Mouse (Mus musculus): ENCODE data around the gene Tcte1. TPM values are rescaled to one million over a fixed set of nuclear protein-coding genes. Genes with fewer than 3 reads are reported as not detected.

The Tcte1 gene
- polyA plus RNA-seq, 1 experiment from 2014 or later, result 0.20 TPM

DNA sequence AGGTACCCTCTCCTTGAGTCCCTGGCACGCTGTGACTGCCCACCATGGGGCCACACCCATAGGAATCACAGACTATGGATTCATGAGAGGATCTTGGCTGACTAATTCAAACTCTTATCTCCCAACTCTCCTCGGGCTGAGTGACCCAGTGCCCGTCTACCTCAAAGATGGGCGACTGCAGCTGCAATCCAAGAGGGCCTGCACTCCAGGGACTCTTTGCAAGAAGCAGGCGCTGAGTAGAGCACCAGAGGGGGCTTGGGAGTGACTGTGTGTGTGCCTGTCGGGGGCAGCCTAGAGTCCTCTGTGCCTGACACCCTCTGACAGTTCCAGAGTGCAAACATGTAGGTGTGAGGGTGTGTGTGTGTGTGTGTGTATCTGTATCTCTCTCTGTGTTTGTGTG lies 18.9 kb downstream of the Tcte1 start:
- peaks cover 16% of the 10 kb centered on the region; the same call in 1 of the 2 replicates for H3K4me1 ChIP-seq (ENCODE audit: control insufficient read depth, insufficient read depth, low read length)
- no peaks in the 10 kb centered on the region for H3K36me3 ChIP-seq (ENCODE audit: control insufficient read depth, insufficient read depth, low read length)
- ATAC-seq, result no peak
- H3K9ac ChIP-seq (ENCODE audit: low read depth, low read length), result no peak overlapping the region
- H3K27me3 ChIP-seq (replicated peaks; ENCODE audit: control insufficient read depth, insufficient read depth, low read length), result peaks cover 72% of the 10 kb centered on the region
- WGBS, result 24% methylated on average over 6 of the region's 6 CpGs
- H3K9me3 ChIP-seq (ENCODE audit: control insufficient read depth, low read length), result no peaks in the 10 kb centered on the region
- no peak overlapping the region for H3K4me3 ChIP-seq (ENCODE audit: low read length)
- H3K4me2 ChIP-seq (ENCODE audit: low read depth, low read length), result no peak overlapping the region
- H3K27ac ChIP-seq (ENCODE audit: low read length), result no peak overlapping the region

DNA sequence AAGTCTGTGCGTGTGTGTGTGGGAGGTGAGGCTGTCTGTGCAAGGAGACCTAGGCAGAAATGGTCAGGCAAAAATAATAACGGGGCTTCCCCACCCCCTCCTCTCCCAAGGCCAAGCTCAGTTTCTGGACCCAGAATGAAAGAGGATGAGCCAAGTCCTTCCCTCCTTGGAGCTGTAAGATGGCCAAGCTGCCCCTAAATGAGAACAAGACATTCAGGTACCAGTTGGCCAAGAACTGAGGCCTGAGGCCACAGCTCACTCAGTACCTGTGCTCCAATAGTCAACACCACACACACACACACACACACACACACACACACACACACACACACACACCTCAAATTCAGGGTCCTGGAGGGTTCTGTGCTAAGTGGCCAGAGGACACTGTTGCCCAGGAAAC lies 19.5 kb downstream of the Tcte1 start:
- H3K4me3 ChIP-seq (ENCODE audit: low read length), result no peak overlapping the region
- H3K9ac ChIP-seq (ENCODE audit: low read depth, low read length), result no peak overlapping the region
- no peak for ATAC-seq
- peaks cover 75% of the 10 kb centered on the region for H3K27me3 ChIP-seq (replicated peaks; ENCODE audit: control insufficient read depth, insufficient read depth, low read length)
- no peak overlapping the region for H3K4me2 ChIP-seq (ENCODE audit: low read depth, low read length)
- no peaks in the 10 kb centered on the region for H3K36me3 ChIP-seq (ENCODE audit: control insufficient read depth, insufficient read depth, low read length)
- no peak overlapping the region for H3K27ac ChIP-seq (ENCODE audit: low read length)
- no peaks in the 10 kb centered on the region for H3K9me3 ChIP-seq (ENCODE audit: control insufficient read depth, low read length)
- 73% methylated on average over 2 of the region's 2 CpGs for WGBS
- H3K4me1 ChIP-seq (ENCODE audit: control insufficient read depth, insufficient read depth, low read length), result peaks cover 16% of the 10 kb centered on the region; the same call in 1 of the 2 replicates

DNA sequence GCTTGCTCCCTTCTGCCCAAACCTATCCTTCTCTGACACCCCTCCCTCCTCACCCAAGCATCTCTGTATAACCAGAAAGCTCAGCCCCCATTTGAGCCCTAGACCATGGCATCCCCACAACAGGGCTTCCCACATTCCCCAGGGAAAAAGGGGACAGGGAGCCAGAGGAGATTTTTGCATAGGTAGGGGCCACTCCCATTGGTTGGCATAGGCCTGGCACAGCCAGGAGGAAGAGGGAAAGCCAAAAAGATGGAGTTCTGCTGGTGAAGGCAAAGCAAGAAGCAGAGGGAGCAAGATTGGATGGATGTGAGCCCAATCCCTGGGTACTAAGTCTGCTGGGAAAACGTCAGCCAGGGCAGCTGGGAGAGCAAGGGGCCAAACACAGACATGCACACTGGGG lies 19.9 kb downstream of the Tcte1 start:
- H3K9me3 ChIP-seq (ENCODE audit: control insufficient read depth, low read length), result no peaks in the 10 kb centered on the region
- H3K4me3 ChIP-seq (ENCODE audit: low read length), result no peak overlapping the region
- peaks cover 79% of the 10 kb centered on the region for H3K27me3 ChIP-seq (replicated peaks; ENCODE audit: control insufficient read depth, insufficient read depth, low read length)
- no peaks in the 10 kb centered on the region for H3K36me3 ChIP-seq (ENCODE audit: control insufficient read depth, insufficient read depth, low read length)
- H3K4me2 ChIP-seq (ENCODE audit: low read depth, low read length), result no peak overlapping the region
- no peak overlapping the region for H3K27ac ChIP-seq (ENCODE audit: low read length)
- 60% methylated on average over 1 of the region's 1 CpGs for WGBS
- H3K4me1 ChIP-seq (ENCODE audit: control insufficient read depth, insufficient read depth, low read length), result peaks cover 16% of the 10 kb centered on the region; the same call in 1 of the 2 replicates
- no peak for ATAC-seq
- no peak overlapping the region for H3K9ac ChIP-seq (ENCODE audit: low read depth, low read length)

DNA sequence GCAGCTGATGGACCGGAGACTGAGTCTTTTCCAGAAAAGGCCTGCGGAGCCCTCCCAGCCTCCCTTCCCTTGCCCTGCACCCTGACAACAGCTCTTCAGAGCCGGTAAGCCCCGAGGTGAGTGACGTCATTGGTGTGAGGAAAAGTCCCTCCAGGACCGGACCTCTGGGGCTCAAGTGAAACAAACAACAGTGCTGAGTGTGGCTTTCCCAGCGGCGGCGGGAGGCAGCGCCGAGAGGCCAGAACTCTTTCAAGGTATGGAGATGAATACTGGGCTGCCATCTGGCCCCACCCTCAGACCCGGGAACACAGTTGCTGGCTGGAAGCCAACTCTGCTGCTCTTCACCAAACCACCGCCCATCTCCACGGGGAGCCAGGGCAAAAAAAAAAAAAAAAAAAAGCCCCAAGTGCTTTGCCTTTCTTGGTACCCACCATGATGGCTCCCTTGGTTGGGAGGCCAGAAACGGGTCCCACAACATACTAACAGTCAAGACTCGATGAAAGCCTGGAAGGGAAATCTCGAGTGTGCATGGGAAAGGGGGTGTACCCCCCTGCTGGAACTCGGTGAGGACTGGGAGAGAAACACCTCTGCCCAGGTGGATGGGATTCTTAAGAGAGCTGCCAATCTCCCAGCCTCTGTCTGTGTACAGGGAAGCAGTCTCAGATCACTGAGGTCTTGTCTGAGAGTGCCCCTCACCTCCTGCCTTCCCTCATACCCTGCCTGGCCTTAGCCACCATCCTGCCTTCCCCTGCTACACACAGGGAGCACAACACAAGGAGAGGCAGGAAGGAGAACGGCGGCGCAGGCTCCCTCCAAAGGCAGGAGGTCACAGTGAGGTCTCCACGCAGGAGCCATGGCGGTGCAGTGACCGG lies 21.0 kb downstream of the Tcte1 start:
- no peaks in the 10 kb centered on the region for H3K36me3 ChIP-seq (ENCODE audit: control insufficient read depth, insufficient read depth, low read length)
- H3K27ac ChIP-seq (ENCODE audit: low read length), result no peak overlapping the region
- peaks cover 80% of the 10 kb centered on the region for H3K27me3 ChIP-seq (replicated peaks; ENCODE audit: control insufficient read depth, insufficient read depth, low read length)
- no peak overlapping the region for H3K4me2 ChIP-seq (ENCODE audit: low read depth, low read length)
- peak overlapping the region; percentile 29; the same call in 1 of the 2 replicates for H3K4me3 ChIP-seq (ENCODE audit: low read length)
- H3K9ac ChIP-seq (ENCODE audit: low read depth, low read length), result no peak overlapping the region
- 19% methylated on average over 24 of the region's 24 CpGs for WGBS
- no peaks in the 10 kb centered on the region for H3K9me3 ChIP-seq (ENCODE audit: control insufficient read depth, low read length)
- H3K4me1 ChIP-seq (ENCODE audit: control insufficient read depth, insufficient read depth, low read length), result peaks cover 20% of the 10 kb centered on the region
- no peak; the same call in none of the 2 replicates for ATAC-seq

DNA sequence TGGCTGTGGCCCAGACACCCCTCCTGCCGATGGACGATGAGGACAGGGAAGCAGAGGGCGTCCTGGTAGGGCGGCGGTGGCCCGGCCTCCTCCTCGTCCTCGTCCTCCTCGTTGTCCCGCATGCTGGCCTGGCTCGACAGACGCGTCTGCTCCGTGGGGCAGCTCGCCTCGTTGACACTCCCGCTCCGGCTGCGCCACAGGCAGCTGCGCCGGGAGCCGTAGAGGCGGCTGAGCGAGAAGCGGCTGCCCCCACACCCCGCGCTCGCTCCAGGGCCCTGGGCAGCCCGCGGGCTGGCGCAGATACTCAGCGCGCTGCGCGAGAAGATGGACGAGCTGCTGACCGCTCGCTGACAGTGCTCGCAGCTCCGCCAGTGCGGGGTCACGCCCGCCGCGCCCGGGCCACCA lies 21.6 kb downstream of the Tcte1 start:
- Histone ChIP-seq H3K4me2 (ENCODE audit: low read depth, low read length) (peak overlapping the region; percentile 46), H3K27me3 (replicated peaks; ENCODE audit: control insufficient read depth, insufficient read depth, low read length) (peaks cover 77% of the 10 kb centered on the region), H3K4me1 (ENCODE audit: control insufficient read depth, insufficient read depth, low read length) (peaks cover 20% of the 10 kb centered on the region), H3K4me3 (ENCODE audit: low read length) (peak overlapping the region; percentile 29), H3K36me3 (ENCODE audit: control insufficient read depth, insufficient read depth, low read length) (no peaks in the 10 kb centered on the region), H3K9me3 (ENCODE audit: control insufficient read depth, low read length) (no peaks in the 10 kb centered on the region), H3K9ac (ENCODE audit: low read depth, low read length) (no peak overlapping the region), H3K27ac (ENCODE audit: low read length) (no peak overlapping the region)
- WGBS, result 20% methylated on average over 46 of the region's 46 CpGs
- no peak; the same call in 1 of the 2 replicates for ATAC-seq

DNA sequence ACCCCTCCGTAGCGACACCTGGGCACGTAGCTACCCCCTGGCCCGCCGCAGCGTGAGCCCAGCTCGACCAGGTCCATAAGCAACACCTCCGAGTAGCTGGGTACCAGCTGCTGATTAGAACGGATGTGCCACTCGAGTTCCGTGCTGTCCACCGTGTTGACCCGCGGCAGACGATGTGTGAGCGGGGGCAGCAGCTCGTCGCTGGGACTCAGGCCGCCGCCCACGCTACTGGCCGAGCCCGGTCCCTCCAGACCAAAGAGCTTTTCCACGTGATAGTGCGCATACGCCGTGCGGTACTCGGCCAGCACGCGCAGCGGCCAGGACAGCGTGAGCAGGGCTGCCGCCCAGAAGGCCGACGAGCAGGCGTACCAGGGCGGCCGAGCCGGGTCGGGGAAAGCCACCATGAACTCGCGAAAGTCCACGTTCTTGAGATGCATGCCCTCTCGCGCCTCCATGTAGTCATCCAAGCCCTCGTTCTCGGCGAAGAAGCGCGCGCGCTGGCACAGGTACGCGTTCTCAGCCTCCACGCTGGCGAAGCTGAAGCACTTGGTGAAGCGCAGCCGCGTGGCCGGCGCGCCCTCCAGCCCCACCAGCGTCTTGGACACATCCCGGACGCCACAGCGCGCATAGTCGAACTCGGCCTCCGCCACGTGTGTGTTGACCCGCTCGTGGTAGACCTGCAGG lies 22.2 kb downstream of the Tcte1 start:
- Histone ChIP-seq H3K9ac (ENCODE audit: low read depth, low read length) (no peak overlapping the region), H3K36me3 (ENCODE audit: control insufficient read depth, insufficient read depth, low read length) (no peaks in the 10 kb centered on the region), H3K9me3 (ENCODE audit: control insufficient read depth, low read length) (no peaks in the 10 kb centered on the region), H3K27ac (ENCODE audit: low read length) (no peak overlapping the region), H3K27me3 (replicated peaks; ENCODE audit: control insufficient read depth, insufficient read depth, low read length) (peaks cover 75% of the 10 kb centered on the region), H3K4me2 (ENCODE audit: low read depth, low read length) (peak overlapping the region; percentile 46), H3K4me3 (ENCODE audit: low read length) (peak overlapping the region; percentile 29), H3K4me1 (ENCODE audit: control insufficient read depth, insufficient read depth, low read length) (peaks cover 20% of the 10 kb centered on the region)
- WGBS, result 17% methylated on average over 74 of the region's 74 CpGs
- no peak for ATAC-seq

DNA sequence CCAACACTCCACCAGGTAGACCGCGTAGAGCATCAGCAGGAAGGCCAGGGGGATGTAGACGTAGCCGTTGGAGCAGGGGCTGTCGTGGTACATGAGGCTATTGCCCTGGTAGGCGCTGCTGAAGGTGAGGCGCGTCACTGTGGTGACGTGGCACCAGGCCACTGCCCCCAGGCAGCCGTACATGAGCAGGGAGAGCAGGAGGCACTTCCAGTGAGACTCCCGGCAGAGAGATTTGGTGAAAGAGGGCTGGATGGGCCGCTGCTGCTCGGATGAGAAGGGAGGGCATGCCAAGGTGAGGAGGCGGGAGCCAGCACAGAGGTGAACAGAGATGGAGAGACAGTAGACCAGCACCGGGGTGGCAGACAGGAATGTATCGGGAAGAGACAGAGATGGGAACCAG lies 23.7 kb downstream of the Tcte1 start:
- no peak overlapping the region for H3K9ac ChIP-seq (ENCODE audit: low read depth, low read length)
- H3K4me3 ChIP-seq (ENCODE audit: low read length), result no peak overlapping the region
- peaks cover 20% of the 10 kb centered on the region for H3K4me1 ChIP-seq (ENCODE audit: control insufficient read depth, insufficient read depth, low read length)
- WGBS, result 77% methylated on average over 16 of the region's 16 CpGs
- no peak overlapping the region for H3K27ac ChIP-seq (ENCODE audit: low read length)
- H3K27me3 ChIP-seq (replicated peaks; ENCODE audit: control insufficient read depth, insufficient read depth, low read length), result peaks cover 65% of the 10 kb centered on the region
- no peak overlapping the region for H3K4me2 ChIP-seq (ENCODE audit: low read depth, low read length)
- H3K9me3 ChIP-seq (ENCODE audit: control insufficient read depth, low read length), result no peaks in the 10 kb centered on the region
- no peaks in the 10 kb centered on the region for H3K36me3 ChIP-seq (ENCODE audit: control insufficient read depth, insufficient read depth, low read length)
- ATAC-seq, result no peak

DNA sequence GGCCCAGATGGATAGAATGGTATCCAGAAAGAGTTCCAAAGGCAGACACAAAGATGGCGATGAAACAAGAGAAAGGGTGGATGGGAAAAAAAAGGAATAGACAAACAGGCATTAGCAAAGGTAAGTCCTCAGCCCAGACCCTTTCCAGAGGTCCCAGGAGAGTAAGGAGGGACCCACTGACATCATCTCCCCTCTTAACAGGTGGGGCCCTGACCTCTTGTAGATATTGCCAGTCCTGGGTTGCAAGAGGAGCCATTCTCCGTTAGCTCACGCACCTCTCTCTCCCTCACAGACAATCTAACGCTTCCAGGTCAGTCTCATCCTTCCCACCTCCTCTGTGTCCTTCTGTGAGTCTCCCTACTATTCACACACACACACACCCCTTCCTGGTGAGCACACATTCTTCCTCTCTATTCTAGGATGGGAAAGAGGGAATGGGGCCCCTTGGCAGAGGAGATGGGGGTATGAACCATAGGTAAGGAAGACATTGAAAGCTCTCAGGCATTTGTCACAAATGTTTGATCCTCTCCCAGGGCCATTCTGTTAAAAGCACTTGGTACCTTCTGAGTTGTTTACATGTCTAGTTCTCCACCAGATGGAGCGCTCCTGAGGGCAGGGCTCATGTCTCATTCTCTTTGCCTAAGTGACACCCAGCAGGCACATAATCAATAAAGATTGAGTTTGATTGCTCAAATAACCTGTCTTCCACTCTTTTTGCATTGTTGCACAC lies 24.4 kb downstream of the Tcte1 start:
- Histone ChIP-seq H3K4me2 (ENCODE audit: low read depth, low read length) (no peak overlapping the region), H3K4me3 (ENCODE audit: low read length) (no peak overlapping the region), H3K27me3 (replicated peaks; ENCODE audit: control insufficient read depth, insufficient read depth, low read length) (peaks cover 62% of the 10 kb centered on the region), H3K36me3 (ENCODE audit: control insufficient read depth, insufficient read depth, low read length) (no peaks in the 10 kb centered on the region), H3K9ac (ENCODE audit: low read depth, low read length) (no peak overlapping the region), H3K27ac (ENCODE audit: low read length) (no peak overlapping the region), H3K9me3 (ENCODE audit: control insufficient read depth, low read length) (no peaks in the 10 kb centered on the region), H3K4me1 (ENCODE audit: control insufficient read depth, insufficient read depth, low read length) (peaks cover 20% of the 10 kb centered on the region)
- 76% methylated on average over 5 of the region's 5 CpGs for whole genome bisulfite sequencing
- ATAC-seq, result no peak

All from intestine, embryonic 16.5 days (tissue).